Mouse (Mus musculus) intestine, postnatal 0 days (tissue): ENCODE results near the gene Gm45837. TPM values are rescaled to one million over a fixed set of nuclear protein-coding genes. Genes with fewer than 3 reads are reported as not detected.
A peak's percentile ranks its signal among the peaks of the same experiment; 100 is the strongest.

ENCODE experiments used
- ATAC-seq: fragments of 200-750 bp; cut with Nextera tagmentation; 2 replicates; pipeline ENCODE4 v1.8.0; 2017; ENCODE audit warnings: mild to moderate bottlenecking, moderate TSS enrichment, moderate library complexity
- H3K27ac ChIP-seq: fragments of 300-500 bp; sonication (generic); 2 replicates; pipeline ENCODE4 v1.5.1; 2014; ENCODE audit warnings: mild to moderate bottlenecking, low read depth, low read length, moderate library complexity
- H3K27me3 ChIP-seq: fragments of 300-500 bp; sonication (generic); replicated peaks from 2 replicates; pipeline ENCODE4 v1.6.1; 2014; ENCODE audit warnings: low read length, mixed read lengths; ENCODE audit not compliant: control insufficient read depth, insufficient read depth
- H3K36me3 ChIP-seq: fragments of 300-500 bp; sonication (generic); 2 replicates; pipeline ENCODE4 v1.6.1; 2014; ENCODE audit warnings: mild to moderate bottlenecking, moderate library complexity; ENCODE audit not compliant: control insufficient read depth, insufficient read depth
- H3K4me1 ChIP-seq: fragments of 300-500 bp; sonication (generic); replicated peaks from 2 replicates; pipeline ENCODE4 v1.6.1; 2014; ENCODE audit warnings: antibody characterized with exemption, low read length, mixed read lengths; ENCODE audit not compliant: control insufficient read depth, insufficient read depth
- H3K4me2 ChIP-seq: fragments of 300-500 bp; sonication (generic); replicated peaks from 2 replicates; pipeline ENCODE4 v1.6.1; 2014; ENCODE audit warnings: low read depth, mild to moderate bottlenecking, moderate library complexity
- H3K4me3 ChIP-seq: fragments of 300-500 bp; sonication (generic); 2 replicates; pipeline ENCODE4 v1.5.1; 2014; ENCODE audit warnings: low read depth, low read length
- H3K9ac ChIP-seq: fragments of 300-500 bp; sonication (generic); 2 replicates; pipeline ENCODE4 v1.6.1; 2014; ENCODE audit warnings: mild to moderate bottlenecking, low read depth, low read length
- H3K9me3 ChIP-seq: fragments of 300-500 bp; sonication (generic); 2 replicates; pipeline ENCODE4 v1.6.1; 2016; ENCODE audit warnings: mixed run types; ENCODE audit not compliant: control insufficient read depth
- CTCF ChIP-seq: sonication (generic); IDR thresholded peaks from 2 replicates; pipeline ENCODE4 v1.5.1; 2016; ENCODE audit warnings: low read depth, mild to moderate bottlenecking, control low read depth, antibody characterized with exemption, moderate library complexity
- WGBS: fragments of 180-500 bp; shearing (Covaris S2); extraction: QIAGEN DNeasy Blood & Tissue Kit; methylation state at CpG from one replicate; pipeline ENCODE4 v1.1.7; 2014; 5-methylcytosine and 5-hydroxymethylcytosine counted together
- polyA plus RNA-seq: library from polyadenylated mRNA; unstranded; fragments of >200 nt; fragmentation: Nextera tagmentation; extraction: Ambion mirVana; gene quantifications from 2 replicates; pipeline ENCODE4 v1.2.1, GENCODE M21; 2015

Gm45837 gene
- polyA plus RNA-seq, 1 experiment from 2014 or later = not detected

DNA sequence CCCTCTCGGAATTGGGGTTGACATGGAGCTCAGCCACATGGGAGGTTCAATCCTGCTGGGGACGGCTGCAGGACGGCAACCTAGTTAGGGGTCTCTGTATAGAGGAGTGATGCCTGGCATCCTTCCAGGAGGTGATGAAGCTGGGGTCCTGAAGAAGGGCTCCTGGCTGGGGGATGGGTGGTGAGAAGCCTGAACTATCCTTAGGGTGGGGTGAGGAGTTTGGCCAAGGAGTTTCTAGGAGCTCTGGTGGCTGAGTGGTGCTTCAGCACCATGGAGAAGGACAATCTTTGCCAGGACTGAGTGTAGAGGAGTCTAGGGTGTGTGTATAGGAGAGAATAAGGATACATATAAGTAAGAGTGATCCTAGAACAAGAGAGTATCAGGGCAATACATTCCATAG lies 11.4 kb downstream of the Gm45837 start:
- WGBS = 37% methylated on average over 3 of the region's 3 CpGs
- ATAC-seq = no peak

DNA sequence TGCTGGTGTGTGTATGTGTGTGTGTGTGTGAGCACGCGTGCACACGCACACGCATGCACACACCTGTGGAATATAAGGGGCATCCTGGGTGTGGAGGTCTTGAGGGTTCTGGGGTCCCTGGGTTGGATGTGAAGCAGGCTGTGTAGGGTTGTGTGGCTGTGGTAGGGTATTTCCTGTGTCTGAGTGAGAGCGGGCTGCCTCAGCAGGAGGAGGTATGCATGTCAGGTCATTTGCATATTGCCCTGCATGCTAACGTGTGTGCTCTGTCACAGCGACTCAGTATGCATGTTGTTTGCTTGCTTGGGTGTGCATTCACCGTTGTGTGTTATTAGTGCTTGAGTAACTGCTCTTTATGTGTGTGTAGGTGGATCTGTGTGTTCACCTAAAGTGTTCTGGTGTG lies 12.0 kb downstream of the Gm45837 start:
- 79% methylated on average over 8 of the region's 8 CpGs for WGBS
- no peak overlapping the region for H3K27ac ChIP-seq
- ATAC-seq = no peak
- H3K36me3 ChIP-seq = no peaks in the 10 kb centered on the region
- TF ChIP-seq CTCF = no peak
- H3K4me1 ChIP-seq = no peaks in the 10 kb centered on the region
- no peak overlapping the region for H3K4me2 ChIP-seq
- peaks cover 2% of the 10 kb centered on the region; the same call in 1 of the 2 replicates for H3K27me3 ChIP-seq
- H3K9ac ChIP-seq = no peak overlapping the region
- H3K9me3 ChIP-seq = no peaks in the 10 kb centered on the region
- no peak overlapping the region for H3K4me3 ChIP-seq

More for the DNA sequence above, 11.4 kb downstream of the Gm45837 start:
- no peak overlapping the region for H3K9ac ChIP-seq
- H3K27me3 ChIP-seq = peaks cover 2% of the 10 kb centered on the region; the same call in 1 of the 2 replicates
- no peak for TF ChIP-seq CTCF
- no peaks in the 10 kb centered on the region for H3K9me3 ChIP-seq
- H3K4me1 ChIP-seq = no peaks in the 10 kb centered on the region
- H3K4me2 ChIP-seq = no peak overlapping the region
- no peaks in the 10 kb centered on the region for H3K36me3 ChIP-seq
- no peak overlapping the region for H3K4me3 ChIP-seq
- H3K27ac ChIP-seq = no peak overlapping the region

DNA sequence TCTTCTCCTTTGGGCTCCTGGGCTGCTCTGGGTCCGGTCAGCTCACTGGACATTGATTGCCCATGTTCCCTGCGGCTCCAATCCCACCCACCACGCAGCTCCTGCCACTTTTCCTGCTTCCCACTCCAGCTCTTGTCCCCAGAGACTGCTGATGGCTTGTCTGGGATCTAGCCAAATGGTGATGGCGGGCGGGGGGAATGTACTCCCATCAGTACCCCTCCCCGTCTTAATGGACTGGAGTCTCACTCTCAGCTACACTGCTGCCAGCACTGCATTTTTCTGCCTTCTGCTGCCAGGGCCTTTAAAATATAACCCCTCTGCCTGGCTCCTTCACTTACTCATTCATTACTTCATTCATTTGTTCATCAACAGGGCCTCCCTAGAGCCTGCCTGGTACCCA lies 13.3 kb downstream of the Gm45837 start:
- Histone ChIP-seq H3K27ac (no peak overlapping the region), H3K9ac (no peak overlapping the region), H3K36me3 (no peaks in the 10 kb centered on the region), H3K4me3 (no peak overlapping the region), H3K4me1 (no peaks in the 10 kb centered on the region), H3K9me3 (no peaks in the 10 kb centered on the region), H3K27me3 (no peaks in the 10 kb centered on the region; the same call in 1 of the 2 replicates), H3K4me2 (no peak overlapping the region)
- no peak for ATAC-seq
- 71% methylated on average over 6 of the region's 6 CpGs for WGBS
- TF ChIP-seq CTCF = no peak

- H3K9me3 ChIP-seq = no peaks in the 10 kb centered on the region
- H3K36me3 ChIP-seq = no peaks in the 10 kb centered on the region
- no peak overlapping the region for H3K9ac ChIP-seq
- no peaks in the 10 kb centered on the region for H3K27me3 ChIP-seq
- no peak overlapping the region for H3K27ac ChIP-seq
- H3K4me3 ChIP-seq = no peak overlapping the region
- H3K4me2 ChIP-seq = no peak overlapping the region
- ATAC-seq = no peak
- TF ChIP-seq CTCF = no peak
- no peaks in the 10 kb centered on the region for H3K4me1 ChIP-seq
- WGBS = 67% methylated on average over 8 of the region's 8 CpGs
Observed at GRCm38 (mm10) chr7:101426692-101427091, 16.0 kb downstream of the Gm45837 start.

DNA sequence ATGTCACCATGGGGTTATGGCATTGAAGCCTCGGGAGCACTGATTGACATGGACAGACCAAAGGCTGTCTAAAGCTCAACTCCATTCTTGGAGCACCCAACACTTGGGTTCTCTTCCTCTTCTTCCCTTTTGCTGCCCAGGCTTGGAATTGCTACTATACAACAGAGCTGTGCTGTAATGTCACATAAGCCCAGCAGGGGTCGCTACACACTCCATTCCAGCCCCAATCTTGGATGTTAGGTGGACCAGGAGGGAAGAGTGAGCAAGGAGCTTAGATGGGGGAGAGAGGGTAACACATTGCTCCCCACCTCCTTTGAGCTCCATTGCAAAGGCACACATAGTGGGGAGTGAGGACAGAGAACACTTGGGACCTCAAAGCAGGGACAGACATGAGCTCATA lies 17.1 kb downstream of the Gm45837 start:
- H3K9me3 ChIP-seq = no peaks in the 10 kb centered on the region
- no peak overlapping the region for H3K4me2 ChIP-seq
- ATAC-seq = no peak
- H3K4me1 ChIP-seq = no peaks in the 10 kb centered on the region
- TF ChIP-seq CTCF = peak; percentile 87
- H3K27me3 ChIP-seq = no peaks in the 10 kb centered on the region
- no peak overlapping the region for H3K9ac ChIP-seq
- no peaks in the 10 kb centered on the region for H3K36me3 ChIP-seq
- WGBS = 9% methylated on average over 2 of the region's 2 CpGs
- no peak overlapping the region for H3K4me3 ChIP-seq
- no peak overlapping the region for H3K27ac ChIP-seq

GRCm38 (mm10) chr7:101435038-101435437 lies 24.4 kb downstream of the Gm45837 start:
- no peaks in the 10 kb centered on the region for H3K9me3 ChIP-seq
- TF ChIP-seq CTCF = no peak
- no peak for ATAC-seq
- H3K4me2 ChIP-seq = no peak overlapping the region
- H3K4me3 ChIP-seq = no peak overlapping the region
- no peak overlapping the region for H3K9ac ChIP-seq
- H3K27me3 ChIP-seq = 0 out of 2 replicates have a peak, but pooled peaks cover 3% of the 10 kb centered on the region
- no peaks in the 10 kb centered on the region for H3K36me3 ChIP-seq
- no peak overlapping the region for H3K27ac ChIP-seq
- H3K4me1 ChIP-seq = no peaks in the 10 kb centered on the region
- WGBS = 54% methylated on average over 6 of the region's 6 CpGs

- H3K27ac ChIP-seq = no peak overlapping the region
- no peak for ATAC-seq
- H3K36me3 ChIP-seq = no peaks in the 10 kb centered on the region
- no peak overlapping the region for H3K9ac ChIP-seq
- WGBS = 7% methylated on average over 1 of the region's 1 CpGs
- no peaks in the 10 kb centered on the region for H3K9me3 ChIP-seq
- H3K4me1 ChIP-seq = no peaks in the 10 kb centered on the region
- no peak overlapping the region for H3K4me2 ChIP-seq
- no peak overlapping the region for H3K4me3 ChIP-seq
- H3K27me3 ChIP-seq = 0 out of 2 replicates have a peak, but pooled peaks cover 5% of the 10 kb centered on the region
- TF ChIP-seq CTCF = no peak
Observed at GRCm38 (mm10) chr7:101437876-101438275, 27.2 kb downstream of the Gm45837 start.
